Mouse (Mus musculus): ENCODE data around the gene Ntf5. TPM values are rescaled to one million over a fixed set of nuclear protein-coding genes. Genes with fewer than 3 reads are reported as not detected.
A peak's percentile ranks its signal among the peaks of the same experiment; 100 is the strongest.
"Not testable (repeated sequence)": the region's sequence is repeated elsewhere in the genome, so short reads cannot be mapped to it uniquely, and the experiment has no call there.

Gene Ntf5
- not detected for total RNA-seq (2021)
- long read RNA-seq: 0 reads

DNA sequence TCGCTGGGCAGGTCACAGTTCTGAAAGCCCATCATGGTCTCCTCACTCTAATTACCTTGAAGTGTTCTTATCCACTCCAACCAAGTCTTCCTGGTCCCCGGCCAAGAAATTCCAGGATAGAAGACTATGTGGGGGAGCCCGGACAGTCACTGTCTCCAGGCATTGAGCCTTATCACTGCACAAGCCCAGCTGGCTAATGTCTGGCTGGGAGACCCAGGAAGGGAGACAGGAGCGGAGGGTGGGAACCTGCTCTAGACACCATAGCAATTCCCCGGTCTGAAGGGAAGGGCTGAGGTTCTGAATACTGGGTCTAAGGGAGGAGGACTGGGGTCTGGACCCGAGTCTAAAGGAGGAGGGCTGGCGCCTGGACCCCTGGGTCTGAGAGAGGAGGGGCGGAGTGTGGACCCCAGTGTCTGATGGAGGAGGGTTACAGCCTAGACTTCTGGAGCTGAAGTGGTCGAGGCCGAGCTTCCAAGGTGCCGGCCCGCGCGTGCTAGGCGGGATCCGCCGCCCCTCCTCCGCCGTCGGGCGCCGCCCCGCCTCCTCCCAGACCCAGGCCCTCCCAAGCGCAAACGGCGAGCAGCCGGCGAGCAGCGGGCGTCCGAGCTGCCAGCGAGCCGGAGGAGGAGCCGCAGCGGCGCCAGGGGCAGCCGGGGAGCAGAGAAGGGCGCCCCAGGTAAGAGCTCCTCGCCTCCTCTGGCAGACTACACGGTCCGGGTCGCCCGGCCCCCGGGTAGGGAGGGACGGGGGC is at the start of gene Ntf5:
Gene Ntf5, plus strand, starts transcription at position 583 of the 751 bp plus-strand sequence.
- no peak for DNase-seq (ENCODE audit: low spot score in 2 of 2)

DNA sequence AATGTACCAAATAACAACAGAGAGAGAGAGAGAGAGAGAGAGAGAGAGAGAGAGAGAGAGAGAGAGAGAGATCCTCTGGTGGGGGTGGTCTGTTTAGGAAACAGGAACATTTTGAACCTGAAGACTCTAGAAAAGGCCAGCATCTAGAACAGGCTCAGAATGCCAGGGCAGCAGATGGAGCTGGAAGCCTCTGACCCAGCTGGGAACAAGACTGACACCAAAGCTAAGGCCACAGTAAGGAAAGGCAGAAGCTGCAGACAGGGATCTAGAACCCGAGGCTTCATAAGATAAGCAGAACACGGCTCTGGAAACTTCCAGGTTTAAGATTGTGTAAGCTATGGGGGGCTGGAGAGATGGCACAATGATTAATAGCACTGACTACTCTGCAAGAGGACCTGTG is 49.5 kb upstream of the Ntf5 start:
- DNase-seq (ENCODE audit: low spot score in 2 of 2): no peak

DNA sequence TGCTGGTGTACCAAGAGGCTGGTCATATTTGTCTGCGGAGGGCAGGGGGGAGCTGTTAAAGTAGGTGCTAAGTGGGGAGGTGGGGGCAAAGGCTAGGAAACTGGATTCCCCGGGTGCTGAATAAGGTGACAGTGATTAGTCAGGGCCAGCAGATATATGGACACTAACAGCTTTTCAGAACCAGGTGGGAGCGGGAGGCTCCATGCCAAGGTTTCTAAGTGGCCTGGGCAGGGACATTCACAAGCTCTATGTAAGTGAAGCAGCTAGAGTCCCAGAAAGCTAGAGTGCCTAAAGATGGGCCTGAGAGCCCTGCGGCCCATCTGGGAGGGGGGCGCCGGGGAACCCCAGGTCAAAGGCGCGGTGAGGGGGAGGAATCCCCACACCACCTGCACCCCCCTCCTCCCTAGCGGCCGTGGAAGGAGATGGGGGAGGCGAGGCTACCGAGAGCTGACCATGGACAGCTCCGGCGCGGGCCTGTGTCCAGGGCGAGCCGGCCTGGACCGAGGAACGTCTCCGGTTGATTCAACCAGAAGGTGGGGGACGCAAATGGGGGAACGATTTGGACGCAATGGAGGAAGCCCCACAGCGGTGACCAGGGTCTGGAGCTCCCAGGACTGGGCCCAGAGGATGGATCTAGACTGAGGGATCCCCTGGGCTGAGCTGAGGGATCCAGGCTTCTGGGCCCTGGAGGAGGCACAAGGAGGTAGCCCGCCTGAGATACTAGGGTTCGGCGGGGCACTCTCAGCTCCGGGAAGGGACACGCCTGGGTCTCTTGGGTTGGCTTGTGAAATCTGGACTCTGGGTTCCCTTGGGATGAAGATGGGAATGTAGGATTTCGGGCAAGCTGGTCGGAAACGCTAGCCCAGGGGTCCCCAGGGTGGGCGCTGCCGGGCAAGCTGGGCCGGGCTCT is 47.5 kb upstream of the Ntf5 start:
- no peak for DNase-seq (ENCODE audit: low spot score in 2 of 2)

DNA sequence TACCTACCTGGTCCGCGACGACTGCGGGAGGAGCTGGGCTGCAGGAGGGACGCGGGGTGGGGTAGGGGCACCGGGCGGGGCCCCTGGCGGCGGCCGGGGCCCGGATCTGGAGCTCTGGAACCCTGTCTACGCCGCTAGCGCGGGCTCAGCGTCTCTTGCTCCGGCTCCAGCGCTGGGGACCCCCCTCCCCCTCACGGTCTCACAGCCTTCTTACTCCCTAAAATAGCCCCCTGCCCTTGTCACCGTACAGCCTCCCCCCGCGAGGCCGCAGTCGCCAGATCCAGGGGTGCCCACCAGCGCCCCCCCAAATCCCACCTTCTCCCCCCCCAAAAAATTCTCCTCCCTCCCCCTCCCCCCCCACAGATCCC is 46.9 kb upstream of the Ntf5 start, which contains the start of gene Ppfia3:
Gene Ppfia3, minus strand, starts transcription at position 368 of the 368 bp plus-strand sequence.
- no peak for DNase-seq (ENCODE audit: low spot score in 2 of 2)

DNA sequence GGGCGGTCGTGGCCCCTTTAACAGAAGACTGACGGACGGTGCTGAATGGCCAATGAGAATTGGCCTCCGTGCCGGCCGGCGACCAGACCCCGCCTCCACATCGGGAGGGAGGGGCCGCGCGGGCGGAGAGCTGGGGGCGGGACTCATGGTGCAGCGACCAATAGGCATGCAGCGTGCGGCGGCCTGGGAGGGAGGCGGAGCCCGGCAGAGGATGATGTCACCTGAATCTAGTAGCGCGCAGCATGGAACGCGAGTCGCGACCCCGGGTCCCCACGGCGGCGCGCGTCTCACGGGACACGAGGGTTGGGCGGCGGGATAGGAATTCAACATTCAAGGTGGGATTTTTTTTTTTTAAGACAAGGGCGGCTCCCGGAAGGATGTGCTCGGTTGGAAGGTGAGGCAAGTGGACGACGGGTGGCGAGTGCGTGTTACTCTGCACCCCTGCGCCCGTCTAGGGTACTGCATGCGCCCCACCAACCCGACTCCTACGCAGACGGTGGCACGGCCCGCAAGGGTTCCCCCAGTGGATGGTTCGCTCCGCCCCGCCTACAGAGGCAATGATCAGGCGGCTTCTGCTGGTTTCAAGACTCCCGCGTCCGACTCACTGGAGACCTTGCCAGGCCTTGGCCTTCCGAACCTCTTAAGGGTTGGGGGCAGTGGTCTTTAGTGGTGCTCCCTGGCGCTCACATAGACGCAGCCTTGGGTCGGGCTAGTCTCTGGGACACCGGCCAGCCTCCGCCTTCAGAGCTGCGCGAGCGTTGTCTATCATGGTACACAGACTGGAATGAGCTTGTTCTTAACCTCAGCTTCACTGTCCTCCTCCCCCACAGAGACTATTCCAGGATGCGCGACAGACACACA is 46.2 kb upstream of the Ntf5 start:
- peak; percentile 99 for DNase-seq (ENCODE audit: low spot score in 2 of 2)

DNA sequence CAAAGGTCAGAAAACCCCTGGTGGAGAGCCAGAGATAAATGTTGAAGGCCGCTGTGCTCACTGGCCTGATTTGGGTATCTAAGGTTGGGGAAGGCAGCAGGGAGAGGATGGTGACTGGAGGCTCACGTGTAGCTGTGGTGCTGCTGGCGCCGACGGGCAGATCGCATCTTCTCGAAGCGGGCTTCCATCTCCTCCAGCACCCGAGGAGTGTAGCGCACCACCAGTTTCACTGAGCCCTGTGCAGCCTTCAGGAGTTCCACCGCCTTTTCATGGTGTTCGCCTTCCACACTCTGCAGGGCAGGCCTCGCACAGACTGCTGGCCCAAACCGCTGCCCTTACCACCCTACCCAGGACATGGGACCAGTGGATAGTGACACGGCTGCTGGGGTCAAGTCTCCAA is 45.3 kb upstream of the Ntf5 start:
- peak in 1 of 2 experiments; percentile 46 for DNase-seq (ENCODE audit: low spot score in 2 of 2)

DNA sequence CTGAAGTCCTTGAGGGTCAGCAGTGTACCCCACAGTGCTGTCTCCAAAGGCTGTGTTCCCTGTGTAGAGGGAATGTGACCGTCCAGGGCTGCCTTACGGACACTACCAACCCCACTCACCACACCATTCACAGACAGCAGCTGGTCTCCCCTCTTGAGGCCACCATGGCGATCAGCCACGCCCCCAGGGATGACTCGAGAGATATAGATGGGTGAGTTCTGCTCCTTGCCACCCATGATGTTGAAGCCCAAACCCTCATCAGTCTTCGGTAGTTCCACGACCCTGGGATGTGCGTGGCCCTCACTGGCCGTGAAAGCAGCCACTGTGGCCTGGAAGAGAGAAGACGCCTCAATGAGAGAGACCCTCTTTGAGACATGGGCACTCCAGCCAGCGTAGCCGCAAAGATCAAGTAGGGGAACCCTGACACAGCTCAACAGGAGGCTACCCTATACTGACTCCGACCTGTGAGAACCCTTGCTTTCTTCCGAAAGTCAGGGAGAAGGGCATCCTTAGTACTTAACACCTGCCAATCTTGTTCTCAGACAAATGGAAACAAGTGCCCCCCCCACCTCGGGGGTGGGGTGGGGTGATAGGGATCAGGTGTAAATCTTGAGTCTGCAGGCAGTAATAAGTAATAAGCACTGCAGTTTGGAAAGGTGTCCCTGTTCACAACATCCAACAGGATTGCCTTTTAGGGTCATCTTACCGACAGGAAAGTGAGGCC is 44.3 kb upstream of the Ntf5 start:
- DNase-seq (ENCODE audit: low spot score in 2 of 2): no peak

DNA sequence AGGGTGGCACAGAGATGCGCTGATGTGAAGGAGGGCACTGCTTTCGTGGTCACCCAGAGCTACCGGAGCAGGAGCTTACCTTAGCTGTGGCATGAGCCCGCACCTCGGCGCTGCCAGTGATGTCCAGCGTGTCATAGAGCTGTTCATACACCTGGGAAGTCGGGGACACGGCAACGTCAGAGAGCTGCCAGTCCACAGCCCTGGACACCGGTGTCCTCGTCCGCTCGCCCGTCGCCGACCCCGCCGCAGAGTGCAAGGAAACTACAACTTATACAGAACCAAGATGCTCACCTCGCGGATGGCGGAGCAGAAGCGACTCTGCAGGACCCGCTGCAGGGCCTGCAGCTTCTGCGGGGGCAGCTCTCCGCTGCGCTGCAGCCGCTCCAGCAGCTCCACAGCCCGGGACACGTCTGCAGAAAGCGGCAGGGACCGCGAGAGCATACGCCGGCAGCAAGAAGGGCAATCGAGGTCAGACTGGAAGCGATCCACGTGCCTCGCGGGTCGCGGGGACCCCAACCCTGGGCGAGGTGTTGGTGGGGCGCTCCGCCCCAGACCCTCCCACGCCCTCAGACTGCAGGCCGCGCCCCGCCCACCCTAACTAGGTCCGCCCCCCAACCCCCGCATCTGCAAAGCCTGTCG is 43.5 kb upstream of the Ntf5 start:
- no peak for DNase-seq (ENCODE audit: low spot score in 2 of 2)

DNA sequence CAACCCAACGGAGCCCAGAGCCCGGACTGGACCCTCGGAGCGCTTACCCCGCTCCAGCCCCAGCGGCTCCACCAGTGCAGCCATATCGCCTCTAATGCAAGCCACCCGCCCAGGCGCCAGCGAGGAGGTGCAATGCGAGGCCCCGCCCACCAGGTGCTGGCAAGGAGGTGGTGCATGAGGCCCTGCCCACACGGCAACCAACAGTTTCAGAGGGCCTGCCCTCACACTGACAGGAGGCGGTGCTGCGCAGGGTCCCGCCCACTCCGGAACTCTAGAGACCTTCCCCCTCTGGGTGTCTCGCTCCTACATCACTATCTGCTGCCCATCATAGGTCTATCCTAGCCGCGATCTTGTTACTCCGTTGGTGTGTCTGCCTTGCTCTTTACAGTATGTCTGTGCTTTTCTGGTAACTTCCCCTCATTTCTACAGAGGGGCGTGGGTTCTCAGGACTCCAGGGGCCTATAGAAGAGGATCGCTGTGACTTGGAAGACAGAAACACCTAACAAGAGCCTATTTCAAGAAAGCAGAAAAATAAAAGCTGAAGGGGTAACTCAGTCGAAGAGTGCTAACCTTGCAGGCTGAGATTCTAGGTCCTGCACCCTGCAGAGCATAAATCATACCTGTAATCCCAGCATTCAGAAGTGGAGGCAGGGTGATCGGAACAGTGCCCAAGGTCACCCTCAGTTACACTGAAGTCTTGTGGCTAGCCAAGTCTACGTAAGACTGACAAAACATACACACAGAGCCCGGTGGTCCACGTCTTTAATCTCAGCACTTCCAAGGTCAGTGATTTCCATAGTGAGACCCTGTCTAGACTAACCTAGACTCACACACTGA is 42.8 kb upstream of the Ntf5 start, which contains the start of gene Lin7b:
Gene Lin7b, minus strand, starts transcription at position 109 of the 837 bp plus-strand sequence.
- DNase-seq (ENCODE audit: low spot score in 2 of 2): peak; percentile 91 to 94

DNA sequence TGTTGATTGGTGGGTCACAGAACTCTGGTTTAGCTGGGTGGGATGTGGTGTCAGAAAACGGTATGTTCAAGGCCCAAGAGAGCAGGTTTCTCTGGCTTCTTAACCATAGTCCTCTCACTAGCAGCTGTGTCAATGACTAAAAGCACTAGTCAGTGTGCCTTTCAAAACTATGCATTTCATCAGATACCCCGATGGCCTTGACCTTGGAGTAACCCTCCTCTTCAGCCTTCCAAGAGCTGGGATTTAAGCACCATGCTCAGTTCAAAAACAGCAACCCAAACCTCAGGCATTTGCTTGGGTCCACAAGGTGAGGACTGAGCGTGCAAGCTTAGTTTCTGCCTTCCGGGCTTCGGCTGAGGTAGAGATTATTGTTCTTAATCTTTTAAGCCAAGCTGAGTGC is 41.1 kb upstream of the Ntf5 start:
- no peak for DNase-seq (ENCODE audit: low spot score in 2 of 2)

DNA sequence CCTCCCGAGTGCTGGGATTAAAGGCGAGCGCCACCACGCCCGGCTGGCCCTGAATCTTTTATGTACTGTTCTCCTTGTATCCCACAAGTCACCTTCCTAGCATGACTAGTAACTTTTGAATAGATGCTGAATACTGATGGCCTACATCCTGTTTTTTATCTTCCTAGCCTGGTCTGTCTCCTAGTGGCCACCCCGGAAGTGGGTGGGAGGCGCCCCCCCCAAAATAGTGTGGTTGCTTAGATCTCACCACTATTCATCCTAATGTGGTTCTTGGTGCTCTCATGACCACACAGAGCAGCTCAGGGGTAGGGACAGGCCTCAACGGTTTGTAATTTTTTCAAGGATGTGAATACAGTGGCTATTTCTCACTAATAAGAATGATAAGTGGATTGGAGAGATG is 38.9 kb upstream of the Ntf5 start:
- DNase-seq (ENCODE audit: low spot score in 2 of 2): no peak

DNA sequence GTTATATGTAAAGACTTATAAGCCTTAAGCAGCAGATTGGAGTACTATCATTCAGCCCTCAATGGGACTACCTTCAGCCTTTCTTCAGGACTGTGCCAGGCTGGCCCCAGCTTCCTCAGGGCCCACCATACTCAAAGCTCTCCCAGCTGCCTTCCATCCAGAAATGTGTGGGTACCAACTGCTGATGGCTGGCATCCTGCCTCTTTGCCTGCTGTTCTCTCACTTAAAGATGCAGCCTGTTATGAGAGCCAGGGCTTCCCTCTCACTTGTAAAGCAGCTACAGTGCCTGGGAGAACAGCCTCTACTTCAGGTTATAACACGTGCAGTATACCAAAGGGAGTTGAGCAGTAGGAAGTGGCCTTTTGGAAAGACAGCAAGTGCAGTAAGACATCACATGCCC is 37.4 kb upstream of the Ntf5 start:
- DNase-seq (ENCODE audit: low spot score in 2 of 2): peak in 1 of 2 experiments; percentile 60

DNA sequence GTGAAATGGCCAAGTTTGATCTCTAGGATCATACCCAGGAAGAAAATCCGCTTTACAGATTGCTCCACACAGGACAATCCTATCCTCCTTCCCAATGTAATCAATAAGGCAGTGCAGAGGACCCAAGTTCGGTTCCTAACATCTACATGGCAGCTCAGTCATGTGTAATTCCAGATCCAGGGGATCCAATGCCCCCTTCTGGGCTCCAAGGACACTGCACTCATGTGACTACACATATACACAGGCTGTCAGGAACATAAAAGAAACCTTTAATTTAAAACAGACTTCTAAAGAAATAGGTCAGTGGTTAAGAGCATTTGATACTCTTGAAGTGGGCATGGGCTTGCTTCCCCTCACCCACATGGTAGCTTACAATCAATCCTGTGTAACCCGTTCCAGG is 27.4 kb upstream of the Ntf5 start:
- DNase-seq (ENCODE audit: low spot score in 2 of 2): no peak

DNA sequence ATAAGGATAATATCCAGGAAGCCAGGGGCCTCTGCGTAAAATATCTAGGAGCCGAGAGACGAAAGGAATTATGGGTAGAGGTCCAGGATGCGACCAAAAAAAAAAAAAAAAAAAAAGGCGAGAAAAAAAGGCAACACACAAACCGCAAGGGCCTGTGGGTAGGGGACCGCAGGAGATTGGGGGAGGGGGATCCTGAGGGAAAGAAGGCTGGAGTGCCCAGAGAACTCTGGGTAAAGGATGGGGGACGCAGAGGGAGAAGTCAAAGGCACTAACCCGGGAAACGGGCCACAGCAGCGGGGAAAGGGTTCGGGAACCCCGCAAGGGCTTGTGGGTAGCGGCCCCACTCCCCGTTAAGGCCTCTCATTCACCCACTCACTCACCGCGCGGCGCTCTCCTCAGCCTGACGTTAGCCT is 18.4 kb upstream of the Ntf5 start:
- DNase-seq (ENCODE audit: low spot score in 2 of 2): no peak

DNA sequence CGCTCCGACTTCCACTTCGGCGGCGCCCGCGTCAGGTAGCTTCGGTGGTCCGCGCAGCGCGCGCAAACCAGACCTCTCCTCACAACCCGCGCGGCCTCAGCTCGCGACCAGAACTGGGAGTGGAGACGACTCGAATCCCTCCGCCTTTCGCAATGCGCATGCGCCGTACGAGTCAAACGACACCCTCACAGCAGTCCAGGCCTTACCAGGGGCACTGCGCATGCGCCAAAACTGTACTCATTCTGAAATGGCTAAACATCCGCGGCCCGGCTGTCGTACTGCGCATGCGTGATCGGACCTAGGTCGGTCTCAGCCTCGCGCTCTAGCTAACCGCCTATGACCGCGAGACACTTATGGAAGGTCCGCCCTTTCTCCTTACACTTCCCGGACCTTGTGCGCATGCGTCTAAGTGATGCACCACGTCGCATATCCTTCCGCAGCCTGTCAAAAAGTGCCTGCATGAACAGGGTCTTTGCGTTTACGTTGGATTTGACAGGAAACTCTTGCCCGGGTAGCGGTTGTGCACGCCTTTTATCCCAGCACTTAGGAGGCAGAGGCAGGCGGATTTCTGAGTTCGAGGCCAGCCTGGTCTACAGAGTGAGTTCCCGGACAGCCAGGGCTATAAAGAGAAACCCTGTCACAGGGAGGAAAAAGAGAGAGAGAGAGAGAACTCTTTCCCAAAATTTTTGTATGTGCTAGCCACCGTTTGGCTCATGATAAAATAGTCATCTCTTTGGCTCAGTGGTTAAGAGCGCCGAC is 17.7 kb upstream of the Ntf5 start, which contains the start of gene Snrnp70:
Gene Snrnp70, minus strand, starts transcription at position 165 of the 759 bp plus-strand sequence.
- peak; percentile 100 for DNase-seq (ENCODE audit: low spot score in 2 of 2)

DNA sequence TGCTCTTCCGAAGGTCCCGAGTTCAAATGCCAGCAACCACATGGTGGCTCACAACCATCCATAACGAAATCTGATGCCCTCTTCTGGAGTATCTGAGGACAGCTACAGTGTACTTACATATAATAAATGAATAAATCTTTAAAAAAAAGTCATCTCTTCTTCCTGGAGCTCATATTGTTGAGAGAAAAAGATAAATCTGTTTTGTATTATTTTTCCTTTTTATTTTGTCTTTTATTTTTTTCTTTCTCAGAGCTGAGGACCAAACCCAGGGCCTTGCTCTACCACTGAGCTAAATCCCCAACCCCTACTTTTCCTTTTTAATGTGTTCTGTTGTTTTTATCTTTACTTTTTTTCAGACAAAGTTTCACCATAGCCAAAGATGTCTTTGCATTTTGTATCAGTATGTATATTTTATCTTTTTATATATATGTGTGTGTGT is 17.1 kb upstream of the Ntf5 start:
- DNase-seq (ENCODE audit: low spot score in 2 of 2): not testable (repeated sequence)

DNA sequence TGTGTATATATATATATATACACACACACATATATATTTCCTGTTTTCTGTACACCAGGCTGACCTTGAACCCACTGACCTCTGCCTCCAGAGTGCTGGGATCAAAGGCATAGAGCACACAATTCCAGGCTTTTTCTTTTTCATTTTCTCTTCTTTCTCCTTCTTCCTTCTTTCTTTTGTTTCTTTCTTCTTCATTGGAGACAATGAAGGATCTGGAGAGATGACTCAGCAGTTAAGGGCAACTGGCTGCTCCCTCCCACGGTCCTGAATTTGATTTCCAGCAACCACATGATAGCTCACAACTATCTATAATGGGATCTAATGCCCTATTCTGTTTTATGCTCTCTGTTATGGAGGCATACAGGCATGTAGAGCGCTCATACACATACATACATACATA is 16.7 kb upstream of the Ntf5 start:
- DNase-seq (ENCODE audit: low spot score in 2 of 2): no peak

DNA sequence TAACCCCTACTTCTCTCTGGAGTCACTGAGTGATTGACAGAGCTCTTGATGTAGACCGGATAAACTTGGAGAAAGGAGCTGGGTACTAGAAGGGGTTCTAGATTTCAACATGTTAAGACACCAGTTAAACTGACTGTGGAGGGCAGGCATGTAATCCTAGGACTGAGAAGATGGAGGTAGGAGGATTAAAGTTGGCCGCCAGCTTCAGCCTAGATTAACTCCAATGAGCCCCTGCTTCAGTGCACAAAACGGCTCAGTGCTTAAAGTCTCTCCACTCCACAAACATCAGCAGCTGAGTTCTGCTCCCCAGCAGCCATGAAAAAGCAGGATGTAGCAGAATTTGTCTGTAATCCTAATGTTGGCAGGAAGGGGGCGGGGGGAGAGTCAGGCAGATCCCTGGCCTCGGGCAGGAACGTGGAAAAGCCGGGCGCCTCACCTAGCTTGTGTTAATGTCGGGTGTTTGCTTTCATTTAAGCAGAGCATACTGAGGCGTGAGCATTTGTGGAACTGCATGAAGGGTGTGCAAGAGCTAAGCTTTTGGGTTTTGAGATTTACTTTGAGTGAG is 11.9 kb upstream of the Ntf5 start:
- DNase-seq (ENCODE audit: low spot score in 2 of 2): no peak

Data from layer of hippocampus, adult 18-20 months (tissue).